Mouse (Mus musculus) heart, adult 2 months (tissue): ENCODE results near the gene Zfp82. TPM values are rescaled to one million over a fixed set of nuclear protein-coding genes. Genes with fewer than 3 reads are reported as not detected.

ENCODE experiments used
- DNase-seq, 2 experiments: peaks; one replicate each; pipeline ENCODE4 v3.0.0; 2021
- H3K27ac ChIP-seq: fragments of 200-600 bp; 2 replicates; pipeline ENCODE4 v1.8.1; 2022
- H3K27me3 ChIP-seq: fragments of 200-500 bp; 2 replicates; pipeline ENCODE4 v1.6.1; 2012; ENCODE audit warnings: mild to moderate bottlenecking, low read length, inconsistent platforms, mixed read lengths; ENCODE audit not compliant: control insufficient read depth, insufficient read depth
- H3K36me3 ChIP-seq: fragments of 200-500 bp; 2 replicates; pipeline ENCODE4 v1.6.1; 2012; ENCODE audit warnings: low read length, inconsistent platforms; ENCODE audit not compliant: control insufficient read depth, insufficient read depth
- H3K4me1 ChIP-seq: fragments of 200-500 bp; 2 replicates; pipeline ENCODE4 v1.6.1; 2011; ENCODE audit warnings: low read length; ENCODE audit not compliant: control insufficient read depth, insufficient read depth
- H3K4me3 ChIP-seq: fragments of 200-600 bp; 2 replicates; pipeline ENCODE4 v1.8.1; 2022
- H3K79me2 ChIP-seq: fragments of 200-500 bp; replicated peaks from 2 replicates; pipeline ENCODE4 v1.6.1; 2012; ENCODE audit warnings: mild to moderate bottlenecking, inconsistent platforms, low read length, moderate library complexity, mixed read lengths; ENCODE audit not compliant: control insufficient read depth, insufficient read depth
- H3K9ac ChIP-seq: fragments of 200-500 bp; 2 replicates; pipeline ENCODE4 v1.6.1; 2012; ENCODE audit warnings: low read depth, mild to moderate bottlenecking, control low read depth, inconsistent platforms, low read length, mixed read lengths
- CTCF ChIP-seq: fragments of 200-600 bp; IDR thresholded peaks from 2 replicates; pipeline ENCODE4 v1.8.1; 2022; ENCODE audit warnings: antibody characterized with exemption, mild to moderate bottlenecking, moderate library complexity
- EP300 ChIP-seq: fragments of 200-500 bp; IDR thresholded peaks from 2 replicates; pipeline ENCODE4 v1.6.1; 2011; ENCODE audit warnings: low read depth, low read length, control low read depth; ENCODE audit not compliant: insufficient read depth
- POLR2A ChIP-seq: fragments of 200-500 bp; IDR thresholded peaks from 2 replicates; pipeline ENCODE4 v1.6.1; 2011; ENCODE audit warnings: mild to moderate bottlenecking, low read depth, low read length, control low read depth; ENCODE audit not compliant: insufficient read depth
- WGBS: fragments of 180-500 bp; shearing (Covaris S2); methylation state at CpG from one replicate; pipeline ENCODE4 v1.1.7; 2018; 5-methylcytosine and 5-hydroxymethylcytosine counted together
- intact Hi-C: fragments of 180-260 bp; cut with DNase I; formaldehyde crosslinking; loops from one replicate; pipeline ENCODE4 v1.15.1; 2025
- polyA plus RNA-seq: library from polyadenylated mRNA; depleted of rRNA; stranded (reverse); fragments of >200 nt; gene quantifications from 2 replicates; pipeline ENCODE4 v1.2.3, GENCODE M21; 2012
- total RNA-seq, 2 experiments: library from RNA; stranded (reverse); gene quantifications; 2 replicates each; pipeline ENCODE4 v1.2.3; 2021

The Zfp82 gene
- total and polyA plus RNA-seq, 3 experiments, result 0.74 to 2.8 (median 1.3) TPM

DNA sequence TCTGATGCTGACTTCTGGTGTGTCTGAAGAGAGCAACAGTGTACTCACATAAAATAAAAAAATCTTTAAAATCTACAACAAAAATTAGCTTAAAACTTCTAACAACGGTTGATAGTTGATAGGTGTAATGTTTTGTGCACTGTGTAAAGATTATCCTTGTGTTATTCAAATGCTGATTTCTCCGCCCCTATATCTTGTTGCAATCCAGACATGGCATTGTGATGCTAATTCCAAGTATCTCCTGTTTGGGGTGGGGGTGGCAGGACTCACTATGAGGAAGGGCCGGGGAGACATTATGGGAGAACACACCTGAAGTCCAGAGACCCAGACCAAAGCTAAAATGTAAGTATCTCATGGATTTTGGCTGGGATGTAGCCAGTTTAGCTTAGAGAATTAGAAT, 41.3 kb downstream of the Zfp82 start:
- WGBS, result 92% methylated on average over 3 of the region's 3 CpGs
- intact Hi-C loops, result no loop called here
- H3K9ac ChIP-seq, result no peak overlapping the region
- no peaks in the 10 kb centered on the region for H3K27me3 ChIP-seq
- no peak overlapping the region for H3K27ac ChIP-seq
- TF ChIP-seq CTCF (no peak), EP300 (no peak), POLR2A (no peak)
- no peaks in the 10 kb centered on the region for H3K79me2 ChIP-seq
- H3K36me3 ChIP-seq, result no peaks in the 10 kb centered on the region
- H3K4me3 ChIP-seq, result no peak overlapping the region
- no peak for DNase-seq
- no peaks in the 10 kb centered on the region for H3K4me1 ChIP-seq

DNA sequence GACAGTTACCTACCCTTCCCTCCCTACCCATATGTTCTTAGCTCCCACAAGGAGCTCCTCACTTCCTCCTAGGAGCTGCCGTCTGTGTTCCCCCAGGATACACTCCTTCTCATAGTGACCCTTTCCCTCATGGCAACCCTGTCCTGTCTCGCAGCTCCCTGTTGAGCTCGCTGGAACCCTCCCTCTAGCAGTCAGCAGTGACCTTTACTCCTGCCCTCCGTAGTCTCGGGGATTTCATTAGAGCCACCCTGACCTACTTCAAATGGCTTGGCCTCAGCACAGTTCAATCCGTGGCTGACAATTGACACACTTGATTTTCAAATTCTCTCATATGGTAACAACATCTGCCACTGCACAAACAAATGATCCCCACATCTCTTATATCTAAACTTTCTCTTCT, 42.0 kb downstream of the Zfp82 start:
- TF ChIP-seq CTCF (no peak), POLR2A (no peak), EP300 (no peak)
- intact Hi-C loops, result no loop called here
- DNase-seq, result no peak
- Histone ChIP-seq H3K4me1 (no peaks in the 10 kb centered on the region), H3K9ac (no peak overlapping the region), H3K4me3 (no peak overlapping the region), H3K79me2 (no peaks in the 10 kb centered on the region), H3K27ac (no peak overlapping the region), H3K27me3 (no peaks in the 10 kb centered on the region), H3K36me3 (no peaks in the 10 kb centered on the region)
- WGBS, result 29% methylated on average over 6 of the region's 6 CpGs

DNA sequence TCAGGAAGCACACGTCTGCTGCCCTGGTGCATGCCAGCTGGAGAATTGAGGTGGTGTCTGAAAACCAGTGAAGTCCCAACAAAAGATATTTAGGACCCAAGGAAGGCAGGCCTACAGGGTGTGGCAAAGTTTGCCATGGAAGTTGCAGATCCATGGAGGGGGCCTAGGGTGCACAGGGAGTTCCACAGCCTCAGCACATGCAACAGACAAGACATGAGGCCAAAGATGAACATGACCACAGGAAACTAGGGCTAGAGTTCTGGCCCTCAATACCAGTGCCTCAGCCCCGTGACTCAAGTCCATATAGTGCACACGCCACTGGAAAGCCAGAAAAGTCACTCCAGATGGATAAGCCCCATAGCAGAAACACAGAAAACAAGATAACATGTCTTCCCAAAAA, 44.1 kb downstream of the Zfp82 start:
- no peak for DNase-seq

DNA sequence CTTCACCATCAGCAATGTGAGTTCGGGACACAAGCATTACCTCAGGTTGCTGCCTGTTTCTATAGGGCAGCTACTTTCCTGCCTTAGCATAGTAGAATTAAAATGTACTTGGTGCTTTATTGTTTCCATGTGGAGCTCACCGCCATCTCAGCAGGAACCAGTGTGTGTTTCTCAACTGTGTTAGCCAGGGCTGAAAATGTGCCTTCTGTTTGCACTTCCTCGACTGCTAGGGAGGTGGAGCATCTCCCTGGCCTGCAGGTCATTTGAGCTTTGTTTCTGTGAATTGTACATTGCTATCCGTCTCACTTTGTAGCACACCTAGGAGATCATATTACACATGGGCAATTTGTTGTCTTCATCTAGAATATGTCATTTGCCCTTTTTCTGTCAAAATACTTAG, 45.4 kb downstream of the Zfp82 start:
- H3K27me3 ChIP-seq, result no peaks in the 10 kb centered on the region
- no peaks in the 10 kb centered on the region for H3K79me2 ChIP-seq
- no peaks in the 10 kb centered on the region for H3K4me1 ChIP-seq
- H3K36me3 ChIP-seq, result no peaks in the 10 kb centered on the region
- H3K4me3 ChIP-seq, result no peak overlapping the region
- H3K27ac ChIP-seq, result no peak overlapping the region
- no peak overlapping the region for H3K9ac ChIP-seq
- TF ChIP-seq POLR2A (no peak), EP300 (no peak), CTCF (no peak)
- intact Hi-C loops, result no loop called here
- DNase-seq, result no peak
- WGBS, result 72% methylated on average over 4 of the region's 4 CpGs

More for the DNA sequence above, 44.1 kb downstream of the Zfp82 start:
- H3K79me2 ChIP-seq, result no peaks in the 10 kb centered on the region
- no peaks in the 10 kb centered on the region for H3K4me1 ChIP-seq
- H3K4me3 ChIP-seq, result no peak overlapping the region
- TF ChIP-seq POLR2A (no peak), EP300 (no peak), CTCF (no peak)
- intact Hi-C loops, result no loop called here
- H3K36me3 ChIP-seq, result no peaks in the 10 kb centered on the region
- H3K27me3 ChIP-seq, result no peaks in the 10 kb centered on the region
- WGBS, result 91% methylated on average over 3 of the region's 3 CpGs
- H3K27ac ChIP-seq, result no peak overlapping the region
- no peak overlapping the region for H3K9ac ChIP-seq

DNA sequence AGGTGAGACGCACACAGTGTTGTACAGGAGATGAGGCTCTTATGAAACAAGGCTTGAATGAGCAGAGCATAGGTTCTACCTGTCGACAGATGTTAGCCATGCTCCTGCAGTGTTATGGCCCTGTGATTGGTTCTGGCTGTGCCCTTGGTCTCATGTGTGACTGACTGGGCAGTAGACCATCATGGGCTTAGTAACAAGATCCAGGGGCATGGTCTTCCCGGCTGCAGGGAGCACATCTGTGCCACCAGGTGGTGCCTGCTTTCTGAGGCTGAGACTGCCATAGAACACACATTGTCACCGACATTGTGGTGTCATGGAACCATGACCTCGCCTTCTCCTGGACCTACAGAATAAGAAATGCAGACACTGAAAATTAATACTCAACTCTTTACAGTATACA, 47.3 kb downstream of the Zfp82 start:
- 72% methylated on average over 5 of the region's 5 CpGs for WGBS
- intact Hi-C loops, result no loop called here
- Histone ChIP-seq H3K27ac (no peak overlapping the region), H3K36me3 (no peaks in the 10 kb centered on the region), H3K79me2 (no peaks in the 10 kb centered on the region), H3K27me3 (no peaks in the 10 kb centered on the region), H3K4me1 (no peaks in the 10 kb centered on the region), H3K4me3 (no peak overlapping the region), H3K9ac (no peak overlapping the region)
- DNase-seq, result no peak
- TF ChIP-seq POLR2A, result no peak
- peak; percentile 44 for TF ChIP-seq CTCF

DNA sequence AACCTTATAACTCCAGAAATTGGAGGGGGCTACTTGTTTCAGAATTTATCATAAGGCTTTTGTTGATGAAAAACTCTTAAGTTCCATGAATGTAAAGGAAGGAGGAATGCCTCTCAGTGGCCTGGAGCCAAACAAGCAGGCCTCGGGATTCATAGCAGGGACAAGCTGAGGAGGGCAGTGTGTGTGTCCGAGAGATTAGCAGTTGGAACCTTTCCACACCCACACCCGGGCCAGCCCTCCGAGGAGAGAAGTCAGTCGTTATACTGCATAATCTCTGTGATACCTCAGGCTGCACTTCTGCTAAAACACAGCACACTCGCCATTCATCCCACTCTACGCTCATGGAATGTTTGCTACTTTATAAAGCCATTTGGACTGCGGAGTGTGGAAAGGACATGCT, 48.9 kb downstream of the Zfp82 start:
- Histone ChIP-seq H3K27ac (no peak overlapping the region), H3K4me3 (no peak overlapping the region), H3K36me3 (no peaks in the 10 kb centered on the region), H3K79me2 (no peaks in the 10 kb centered on the region), H3K4me1 (no peaks in the 10 kb centered on the region), H3K9ac (no peak overlapping the region), H3K27me3 (no peaks in the 10 kb centered on the region)
- no peak for DNase-seq
- intact Hi-C loops, result no loop called here
- 50% methylated on average over 8 of the region's 8 CpGs for WGBS
- no peak for TF ChIP-seq EP300
- TF ChIP-seq POLR2A, result no peak
- no peak for TF ChIP-seq CTCF

DNA sequence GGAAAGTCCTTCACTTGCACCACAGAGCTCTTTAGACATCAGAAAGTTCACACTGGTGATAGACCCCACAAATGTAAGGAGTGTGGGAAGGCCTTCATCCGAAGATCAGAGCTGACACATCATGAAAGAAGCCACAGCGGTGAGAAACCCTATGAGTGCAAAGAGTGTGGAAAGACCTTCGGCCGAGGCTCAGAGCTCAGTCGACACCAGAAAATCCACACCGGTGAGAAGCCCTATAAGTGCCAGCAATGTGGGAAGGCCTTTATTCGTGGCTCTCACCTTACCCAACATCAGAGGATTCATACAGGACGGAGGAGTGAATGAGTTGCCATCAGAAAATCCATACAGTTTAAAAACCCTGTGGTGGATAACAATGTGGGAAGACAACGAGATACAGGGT, 49.4 kb downstream of the Zfp82 start:
- no peaks in the 10 kb centered on the region for H3K36me3 ChIP-seq
- WGBS, result 94% methylated on average over 9 of the region's 9 CpGs
- H3K27me3 ChIP-seq, result no peaks in the 10 kb centered on the region
- no peak overlapping the region for H3K4me3 ChIP-seq
- H3K79me2 ChIP-seq, result no peaks in the 10 kb centered on the region
- H3K27ac ChIP-seq, result no peak overlapping the region
- no peak for DNase-seq
- intact Hi-C loops, result no loop called here
- H3K4me1 ChIP-seq, result no peaks in the 10 kb centered on the region
- no peak for TF ChIP-seq CTCF
- TF ChIP-seq EP300, result no peak
- no peak for TF ChIP-seq POLR2A
- no peak overlapping the region for H3K9ac ChIP-seq
